Mouse (Mus musculus) lung, postnatal 0 days (tissue): ENCODE data around the gene Mtss1l. TPM values are rescaled to one million over a fixed set of nuclear protein-coding genes. Genes with fewer than 3 reads are reported as not detected.

Experiments
- ATAC-seq: fragments of 200-750 bp; cut with Nextera tagmentation; 2 replicates; pipeline ENCODE4 v1.8.0; 2017; ENCODE audit warnings: moderate library complexity
- DNase-seq: peaks from one replicate; pipeline ENCODE4 v3.0.0-alpha.2; 2016; ENCODE audit warnings: low spot score
- H3K27ac ChIP-seq: fragments of 300-500 bp; sonication (generic); 2 replicates; pipeline ENCODE4 v1.5.1; 2014; ENCODE audit warnings: antibody characterized with exemption, mild to moderate bottlenecking, low read length, mixed read lengths
- H3K27me3 ChIP-seq: fragments of 300-500 bp; sonication (generic); replicated peaks from 2 replicates; pipeline ENCODE4 v1.6.1; 2014; ENCODE audit warnings: low read length, mixed read lengths; ENCODE audit not compliant: insufficient read depth
- H3K36me3 ChIP-seq: fragments of 300-500 bp; sonication (generic); 2 replicates; pipeline ENCODE4 v1.6.1; 2014; ENCODE audit warnings: low read length, mixed read lengths; ENCODE audit not compliant: insufficient read depth
- H3K4me1 ChIP-seq: fragments of 300-500 bp; sonication (generic); 2 replicates; pipeline ENCODE4 v1.6.1; 2014; ENCODE audit warnings: antibody characterized with exemption, low read depth, low read length, mixed read lengths; ENCODE audit not compliant: insufficient read depth
- H3K4me2 ChIP-seq: fragments of 300-500 bp; sonication (generic); replicated peaks from 2 replicates; pipeline ENCODE4 v1.6.1; 2014; ENCODE audit warnings: low read depth, mild to moderate bottlenecking, low read length, moderate library complexity, mixed read lengths
- H3K4me3 ChIP-seq: fragments of 300-500 bp; sonication (generic); 2 replicates; pipeline ENCODE4 v1.5.1; 2014; ENCODE audit warnings: low read depth, low read length
- H3K9ac ChIP-seq: fragments of 300-500 bp; sonication (generic); replicated peaks from 2 replicates; pipeline ENCODE4 v1.6.1; 2014; ENCODE audit warnings: low read depth, mild to moderate bottlenecking
- H3K9me3 ChIP-seq: fragments of 300-500 bp; sonication (generic); 2 replicates; pipeline ENCODE4 v1.6.1; 2016; ENCODE audit warnings: low read length, mixed read lengths
- CTCF ChIP-seq: IDR thresholded peaks from 2 replicates; pipeline ENCODE4 v1.5.1; 2016; ENCODE audit warnings: antibody characterized with exemption, mild to moderate bottlenecking
- EP300 ChIP-seq: IDR thresholded peaks from 2 replicates; pipeline ENCODE4 v1.6.1; 2016; ENCODE audit warnings: antibody characterized with exemption, mild to moderate bottlenecking, control low read depth
- WGBS: fragments of 180-500 bp; shearing (Covaris S2); extraction: QIAGEN DNeasy Blood & Tissue Kit; methylation state at CpG from one replicate; pipeline ENCODE4 v1.1.7; 2014; 5-methylcytosine and 5-hydroxymethylcytosine counted together
- polyA plus RNA-seq: library from polyadenylated mRNA; unstranded; fragments of >200 nt; fragmentation: Nextera tagmentation; extraction: Ambion mirVana; gene quantifications from 2 replicates; pipeline ENCODE4 v1.2.1, GENCODE M21; 2015

The Mtss1l gene
- polyA plus RNA-seq, 1 experiment from 2014 or later: 13.8 TPM

- WGBS: 28% methylated on average over 7 of the region's 7 CpGs
- TF ChIP-seq CTCF: peak; percentile 48
- no peak for TF ChIP-seq EP300
- no peak for ATAC-seq
- peaks cover 23% of the 10 kb centered on the region; the same call in 1 of the 2 replicates for H3K4me1 ChIP-seq
- H3K9me3 ChIP-seq: no peaks in the 10 kb centered on the region
- peaks cover 28% of the 10 kb centered on the region for H3K36me3 ChIP-seq
- peak; percentile 43 for DNase-seq
- no peak overlapping the region for H3K4me3 ChIP-seq
- peak overlapping the region; percentile 3; the same call in 1 of the 2 replicates for H3K27ac ChIP-seq
- peak overlapping the region; percentile 32 for H3K4me2 ChIP-seq
- H3K9ac ChIP-seq: peak overlapping the region; percentile 19; the same call in 1 of the 2 replicates
- H3K27me3 ChIP-seq: no peaks in the 10 kb centered on the region
These were observed 4.0 kb downstream of the Mtss1l start for GRCm38 (mm10) chr8:110725084-110725838.

GRCm38 (mm10) chr8:110726893-110727292 lies 5.6 kb downstream of the Mtss1l start:
- TF ChIP-seq CTCF: peak; percentile 90
- no peak for TF ChIP-seq EP300
- ATAC-seq (no peak), DNase-seq (peak; percentile 57)
- Histone ChIP-seq H3K9me3 (no peaks in the 10 kb centered on the region), H3K36me3 (peaks cover 37% of the 10 kb centered on the region), H3K27ac (no peak overlapping the region), H3K27me3 (no peaks in the 10 kb centered on the region), H3K4me3 (no peak overlapping the region), H3K9ac (no peak overlapping the region), H3K4me1 (peaks cover 19% of the 10 kb centered on the region; the same call in 1 of the 2 replicates), H3K4me2 (no peak overlapping the region)
- WGBS: 18% methylated on average over 18 of the region's 18 CpGs

GRCm38 (mm10) chr8:110731346-110731859 lies 10.1 kb downstream of the Mtss1l start:
- WGBS: 86% methylated on average over 8 of the region's 8 CpGs
- Histone ChIP-seq H3K9me3 (no peaks in the 10 kb centered on the region), H3K4me3 (no peak overlapping the region), H3K27me3 (no peaks in the 10 kb centered on the region), H3K27ac (no peak overlapping the region), H3K4me1 (no peaks in the 10 kb centered on the region), H3K36me3 (peaks cover 50% of the 10 kb centered on the region; the same call in 1 of the 2 replicates), H3K4me2 (no peak overlapping the region), H3K9ac (no peak overlapping the region)
- DNase-seq: no peak
- TF ChIP-seq CTCF (no peak), EP300 (no peak)
- no peak for ATAC-seq

GRCm38 (mm10) chr8:110733036-110733435 lies 11.8 kb downstream of the Mtss1l start:
- ATAC-seq: no peak
- H3K9ac ChIP-seq: no peak overlapping the region
- no peak overlapping the region for H3K4me3 ChIP-seq
- WGBS: 81% methylated on average over 8 of the region's 8 CpGs
- H3K27me3 ChIP-seq: no peaks in the 10 kb centered on the region
- no peaks in the 10 kb centered on the region for H3K4me1 ChIP-seq
- no peak for DNase-seq
- no peak overlapping the region for H3K4me2 ChIP-seq
- TF ChIP-seq CTCF: no peak
- TF ChIP-seq EP300: no peak
- H3K36me3 ChIP-seq: peaks cover 47% of the 10 kb centered on the region
- no peaks in the 10 kb centered on the region for H3K9me3 ChIP-seq
- no peak overlapping the region for H3K27ac ChIP-seq

- H3K4me2 ChIP-seq: no peak overlapping the region
- H3K4me1 ChIP-seq: no peaks in the 10 kb centered on the region
- H3K27ac ChIP-seq: no peak overlapping the region
- DNase-seq (no peak), ATAC-seq (no peak)
- no peak overlapping the region for H3K4me3 ChIP-seq
- H3K36me3 ChIP-seq: peaks cover 30% of the 10 kb centered on the region
- TF ChIP-seq EP300 (no peak), CTCF (no peak)
- H3K9me3 ChIP-seq: no peaks in the 10 kb centered on the region
- H3K27me3 ChIP-seq: no peaks in the 10 kb centered on the region
- WGBS: 87% methylated on average over 31 of the region's 35 CpGs
- no peak overlapping the region for H3K9ac ChIP-seq
These were observed 17.4 kb downstream of the Mtss1l start for GRCm38 (mm10) chr8:110738591-110739195.

- ATAC-seq (no peak), DNase-seq (no peak)
- Histone ChIP-seq H3K27ac (no peak overlapping the region), H3K36me3 (peaks cover 24% of the 10 kb centered on the region), H3K4me2 (no peak overlapping the region), H3K27me3 (no peaks in the 10 kb centered on the region), H3K4me3 (no peak overlapping the region), H3K9ac (no peak overlapping the region), H3K9me3 (no peaks in the 10 kb centered on the region), H3K4me1 (no peaks in the 10 kb centered on the region)
- no peak for TF ChIP-seq CTCF
- TF ChIP-seq EP300: no peak
- WGBS: 76% methylated on average over 5 of the region's 5 CpGs
These were observed 19.4 kb downstream of the Mtss1l start for GRCm38 (mm10) chr8:110740629-110741175.
